Mouse (Mus musculus): ENCODE data around the gene Dgcr2. TPM values are rescaled to one million over a fixed set of nuclear protein-coding genes. Genes with fewer than 3 reads are reported as not detected.

Dgcr2 gene
- total and polyA plus RNA-seq, 2 experiments from 2014 or later, result 31.9 to 61.8 TPM

- WGBS, result 3% methylated on average over 60 of the region's 63 CpGs
- peak overlapping the region; percentile 73 for H3K4me2 ChIP-seq (ENCODE audit: low read depth, low read length)
- DNase-seq (ENCODE audit: low spot score) (no peak), ATAC-seq (ENCODE audit: insufficient read depth, low read depth) (peak; percentile 68)
- H3K27me3 ChIP-seq (ENCODE audit: control insufficient read depth, insufficient read depth, low read length), result 0 out of 2 replicates have a peak, but pooled peaks cover 10% of the 10 kb centered on the region
- no peak overlapping the region for H3K27ac ChIP-seq (ENCODE audit: low read depth)
- H3K9me3 ChIP-seq (replicated peaks; ENCODE audit: control insufficient read depth, low read length), result no peaks in the 10 kb centered on the region
- peaks cover 7% of the 10 kb centered on the region; the same call in 1 of the 2 replicates for H3K4me1 ChIP-seq (ENCODE audit: control insufficient read depth, insufficient read depth)
- no peak for TF ChIP-seq EP300 (IDR thresholded peaks at IDR 0.05; ENCODE audit: low read depth)
- peak; percentile 79 for TF ChIP-seq CTCF (IDR thresholded peaks at IDR 0.05; ENCODE audit: low read depth)
- H3K4me3 ChIP-seq (ENCODE audit: low read depth, low read length), result peak overlapping the region; percentile 46
- H3K36me3 ChIP-seq (replicated peaks; ENCODE audit: control insufficient read depth, insufficient read depth, low read length), result no peaks in the 10 kb centered on the region
- no peak overlapping the region for H3K9ac ChIP-seq (replicated peaks; ENCODE audit: low read depth, low read length)
These were observed 82.7 kb downstream of the Dgcr2 start for GRCm38 (mm10) chr16:17815411-17816402.

- H3K4me3 ChIP-seq (ENCODE audit: low read depth, low read length), result no peak overlapping the region
- H3K9ac ChIP-seq (replicated peaks; ENCODE audit: low read depth, low read length), result no peak overlapping the region
- no peak for ATAC-seq (ENCODE audit: insufficient read depth, low read depth)
- DNase-seq (ENCODE audit: low spot score), result no peak
- TF ChIP-seq EP300 (IDR thresholded peaks at IDR 0.05; ENCODE audit: low read depth) (no peak), CTCF (IDR thresholded peaks at IDR 0.05; ENCODE audit: low read depth) (no peak)
- peaks cover 14% of the 10 kb centered on the region; the same call in 1 of the 2 replicates for H3K27me3 ChIP-seq (ENCODE audit: control insufficient read depth, insufficient read depth, low read length)
- H3K9me3 ChIP-seq (replicated peaks; ENCODE audit: control insufficient read depth, low read length), result no peaks in the 10 kb centered on the region
- H3K4me2 ChIP-seq (ENCODE audit: low read depth, low read length), result no peak overlapping the region
- 42% methylated on average over 4 of the region's 4 CpGs for WGBS
- H3K36me3 ChIP-seq (replicated peaks; ENCODE audit: control insufficient read depth, insufficient read depth, low read length), result no peaks in the 10 kb centered on the region
- H3K27ac ChIP-seq (ENCODE audit: low read depth), result no peak overlapping the region
- peaks cover 7% of the 10 kb centered on the region; the same call in 1 of the 2 replicates for H3K4me1 ChIP-seq (ENCODE audit: control insufficient read depth, insufficient read depth)
These were observed 85.2 kb downstream of the Dgcr2 start for GRCm38 (mm10) chr16:17813173-17813572.

GRCm38 (mm10) chr16:17812120-17812519 is 86.2 kb downstream of the Dgcr2 start:
- Histone ChIP-seq H3K36me3 (replicated peaks; ENCODE audit: control insufficient read depth, insufficient read depth, low read length) (no peaks in the 10 kb centered on the region), H3K27ac (ENCODE audit: low read depth) (no peak overlapping the region), H3K4me2 (ENCODE audit: low read depth, low read length) (no peak overlapping the region), H3K27me3 (ENCODE audit: control insufficient read depth, insufficient read depth, low read length) (peaks cover 14% of the 10 kb centered on the region; the same call in 1 of the 2 replicates), H3K9ac (replicated peaks; ENCODE audit: low read depth, low read length) (no peak overlapping the region), H3K4me1 (ENCODE audit: control insufficient read depth, insufficient read depth) (peaks cover 7% of the 10 kb centered on the region; the same call in 1 of the 2 replicates), H3K4me3 (ENCODE audit: low read depth, low read length) (no peak overlapping the region), H3K9me3 (replicated peaks; ENCODE audit: control insufficient read depth, low read length) (no peaks in the 10 kb centered on the region)
- ATAC-seq (ENCODE audit: insufficient read depth, low read depth) (peak; percentile 43; the same call in 1 of the 2 replicates), DNase-seq (ENCODE audit: low spot score) (peak; percentile 85)
- TF ChIP-seq CTCF (IDR thresholded peaks at IDR 0.05; ENCODE audit: low read depth) (peak; percentile 89), EP300 (IDR thresholded peaks at IDR 0.05; ENCODE audit: low read depth) (no peak)
- 4% methylated on average over 5 of the region's 5 CpGs for WGBS

- ATAC-seq (ENCODE audit: insufficient read depth, low read depth) (no peak), DNase-seq (ENCODE audit: low spot score) (no peak)
- H3K4me3 ChIP-seq (ENCODE audit: low read depth, low read length), result no peak overlapping the region
- no peak overlapping the region for H3K4me2 ChIP-seq (ENCODE audit: low read depth, low read length)
- peaks cover under 1% of the 10 kb centered on the region; the same call in 1 of the 2 replicates for H3K4me1 ChIP-seq (ENCODE audit: control insufficient read depth, insufficient read depth)
- TF ChIP-seq CTCF (IDR thresholded peaks at IDR 0.05; ENCODE audit: low read depth), result no peak
- no peak for TF ChIP-seq EP300 (IDR thresholded peaks at IDR 0.05; ENCODE audit: low read depth)
- no peaks in the 10 kb centered on the region for H3K36me3 ChIP-seq (replicated peaks; ENCODE audit: control insufficient read depth, insufficient read depth, low read length)
- H3K27ac ChIP-seq (ENCODE audit: low read depth), result no peak overlapping the region
- H3K9me3 ChIP-seq (replicated peaks; ENCODE audit: control insufficient read depth, low read length), result no peaks in the 10 kb centered on the region
- WGBS, result 38% methylated on average over 7 of the region's 7 CpGs
- H3K9ac ChIP-seq (replicated peaks; ENCODE audit: low read depth, low read length), result no peak overlapping the region
- H3K27me3 ChIP-seq (ENCODE audit: control insufficient read depth, insufficient read depth, low read length), result peaks cover 27% of the 10 kb centered on the region
These were observed 88.7 kb downstream of the Dgcr2 start for GRCm38 (mm10) chr16:17809711-17810110.

DNA sequence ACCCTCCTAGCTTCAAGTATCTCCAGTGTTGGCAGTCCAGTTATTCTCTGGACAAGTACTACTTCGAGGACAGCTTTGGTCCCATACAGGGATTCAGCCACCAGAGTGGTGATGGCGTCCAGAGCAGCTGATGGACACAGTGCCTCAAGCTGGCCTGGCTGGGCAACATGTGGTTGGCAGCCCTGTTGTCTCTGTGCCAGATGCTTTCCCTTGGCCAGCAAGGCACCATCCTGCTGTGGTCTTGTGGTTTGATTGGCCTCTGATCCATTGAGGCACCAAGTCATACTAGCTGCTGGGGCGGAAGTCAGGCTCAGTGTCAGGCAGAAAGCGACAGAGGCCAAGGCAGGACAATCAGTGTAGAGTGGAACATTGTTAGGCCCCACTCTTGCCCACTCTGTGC is 89.2 kb downstream of the Dgcr2 start:
- H3K27me3 ChIP-seq (ENCODE audit: control insufficient read depth, insufficient read depth, low read length), result peaks cover 31% of the 10 kb centered on the region
- no peak for TF ChIP-seq EP300 (IDR thresholded peaks at IDR 0.05; ENCODE audit: low read depth)
- no peak for TF ChIP-seq CTCF (IDR thresholded peaks at IDR 0.05; ENCODE audit: low read depth)

More for the DNA sequence above, 89.2 kb downstream of the Dgcr2 start:
- H3K4me1 ChIP-seq (ENCODE audit: control insufficient read depth, insufficient read depth), result peaks cover 7% of the 10 kb centered on the region; the same call in 1 of the 2 replicates
- H3K9ac ChIP-seq (replicated peaks; ENCODE audit: low read depth, low read length), result no peak overlapping the region
- DNase-seq (ENCODE audit: low spot score), result no peak
- H3K9me3 ChIP-seq (replicated peaks; ENCODE audit: control insufficient read depth, low read length), result no peaks in the 10 kb centered on the region
- no peaks in the 10 kb centered on the region for H3K36me3 ChIP-seq (replicated peaks; ENCODE audit: control insufficient read depth, insufficient read depth, low read length)
- no peak overlapping the region for H3K4me3 ChIP-seq (ENCODE audit: low read depth, low read length)
- H3K4me2 ChIP-seq (ENCODE audit: low read depth, low read length), result no peak overlapping the region
- no peak for ATAC-seq (ENCODE audit: insufficient read depth, low read depth)
- H3K27ac ChIP-seq (ENCODE audit: low read depth), result no peak overlapping the region
- 74% methylated on average over 4 of the region's 4 CpGs for WGBS

All from heart, postnatal 0 days (tissue).